Mouse (Mus musculus) ES-CJ7 (cell line): ENCODE data around the gene Hoxd9.

Experiments
- DNase-seq: peaks from one replicate; pipeline ENCODE4 v3.0.0; 2011; ENCODE audit warnings: low read depth, low spot score

Gene Hoxd9

DNA sequence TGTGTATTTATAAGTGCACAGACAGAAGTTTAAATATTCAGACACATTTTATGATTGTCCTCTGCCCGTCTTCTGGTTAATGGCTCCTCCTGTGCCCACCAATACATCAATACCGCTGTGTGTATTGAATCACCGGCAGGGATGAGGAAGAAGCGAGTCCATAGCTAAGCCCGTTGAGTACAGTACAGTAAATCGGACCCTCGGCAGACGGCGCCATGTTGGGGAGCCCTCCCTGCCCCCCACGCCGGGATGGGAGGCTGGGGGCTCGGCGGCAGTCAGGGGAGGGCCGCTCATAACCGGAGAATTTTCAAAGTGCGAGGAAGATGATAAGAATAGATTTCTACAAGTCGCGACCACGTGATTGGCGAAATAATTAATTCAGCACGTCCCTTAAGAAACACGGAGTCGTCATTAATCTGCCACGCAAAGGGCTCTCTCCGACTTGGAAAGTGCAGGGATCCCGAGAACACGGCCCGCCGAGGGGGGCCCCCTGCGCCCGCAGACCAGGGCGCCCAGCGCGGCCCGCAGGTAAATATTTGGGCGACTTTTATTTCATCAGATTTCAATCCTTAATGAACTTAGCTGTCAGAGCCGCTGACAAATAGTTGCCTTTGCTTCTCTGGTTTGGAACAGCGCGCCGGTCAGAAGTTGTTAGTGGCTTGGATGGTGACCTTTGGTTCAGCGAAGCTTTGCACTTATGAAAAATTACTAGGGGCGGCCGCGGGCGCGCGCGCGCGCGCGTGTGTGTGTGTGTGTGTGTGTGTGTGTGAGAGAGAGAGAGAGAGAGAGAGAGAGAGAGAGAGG, 35.2 kb downstream of the Hoxd9 start:
- DNase-seq, result no peak

DNA sequence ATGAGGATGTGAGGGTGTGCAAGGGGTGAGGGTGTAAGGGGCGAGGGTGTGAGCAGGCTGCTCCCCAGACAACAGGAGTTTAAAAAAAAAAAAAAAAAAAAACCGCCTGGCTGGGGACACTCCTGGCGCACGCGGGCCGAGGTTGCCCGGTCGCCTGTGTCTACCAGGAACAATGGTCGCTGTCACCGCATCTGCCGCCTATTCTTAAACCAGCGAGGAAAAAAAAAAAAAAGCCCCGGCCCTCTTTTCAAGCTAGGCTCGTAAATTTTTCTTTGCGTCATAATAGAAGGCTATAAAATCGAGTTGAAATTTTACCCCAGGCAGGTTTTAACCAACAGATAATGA, 35.8 kb downstream of the Hoxd9 start:
- no peak for DNase-seq

DNA sequence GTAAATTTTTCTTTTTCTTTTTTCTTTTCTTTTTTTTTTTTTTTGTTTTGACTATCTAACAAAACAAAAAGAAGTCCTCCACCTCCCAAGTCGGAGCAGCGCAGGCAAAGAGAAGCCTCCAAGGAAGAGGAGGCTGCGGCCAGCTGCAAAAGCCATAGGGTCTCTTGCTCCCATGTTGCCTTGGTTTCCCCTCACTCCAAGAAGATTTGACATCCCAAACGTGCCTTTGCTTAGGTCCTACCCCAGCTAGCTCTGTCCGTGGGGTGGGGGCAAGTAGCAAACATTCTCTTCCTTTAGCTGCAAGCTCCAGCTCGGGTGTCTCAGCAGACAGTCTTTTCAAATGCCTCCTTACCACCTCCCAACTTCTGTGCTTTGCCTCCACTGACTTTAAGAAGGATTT, 36.2 kb downstream of the Hoxd9 start:
- DNase-seq, result no peak

DNA sequence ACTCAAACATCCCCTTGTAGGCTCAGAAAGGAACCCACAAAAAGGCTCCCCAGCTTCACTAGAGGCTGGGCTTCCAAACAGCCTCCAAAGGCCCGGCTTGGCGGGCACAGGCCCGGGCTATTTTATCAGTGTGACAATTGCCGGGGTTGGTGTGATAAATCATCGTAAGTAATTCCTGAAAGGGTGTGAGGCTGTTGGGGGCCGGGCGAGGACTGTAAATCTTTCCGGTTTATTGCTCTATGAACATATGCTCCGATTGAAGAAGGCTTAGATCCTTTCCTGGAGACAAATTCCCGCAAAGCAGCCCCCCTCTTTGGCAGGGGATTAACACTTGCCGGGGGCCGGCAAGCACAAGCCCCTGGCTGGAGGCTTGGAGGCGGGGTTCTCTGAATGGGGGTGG, 36.9 kb downstream of the Hoxd9 start:
- DNase-seq, result no peak

DNA sequence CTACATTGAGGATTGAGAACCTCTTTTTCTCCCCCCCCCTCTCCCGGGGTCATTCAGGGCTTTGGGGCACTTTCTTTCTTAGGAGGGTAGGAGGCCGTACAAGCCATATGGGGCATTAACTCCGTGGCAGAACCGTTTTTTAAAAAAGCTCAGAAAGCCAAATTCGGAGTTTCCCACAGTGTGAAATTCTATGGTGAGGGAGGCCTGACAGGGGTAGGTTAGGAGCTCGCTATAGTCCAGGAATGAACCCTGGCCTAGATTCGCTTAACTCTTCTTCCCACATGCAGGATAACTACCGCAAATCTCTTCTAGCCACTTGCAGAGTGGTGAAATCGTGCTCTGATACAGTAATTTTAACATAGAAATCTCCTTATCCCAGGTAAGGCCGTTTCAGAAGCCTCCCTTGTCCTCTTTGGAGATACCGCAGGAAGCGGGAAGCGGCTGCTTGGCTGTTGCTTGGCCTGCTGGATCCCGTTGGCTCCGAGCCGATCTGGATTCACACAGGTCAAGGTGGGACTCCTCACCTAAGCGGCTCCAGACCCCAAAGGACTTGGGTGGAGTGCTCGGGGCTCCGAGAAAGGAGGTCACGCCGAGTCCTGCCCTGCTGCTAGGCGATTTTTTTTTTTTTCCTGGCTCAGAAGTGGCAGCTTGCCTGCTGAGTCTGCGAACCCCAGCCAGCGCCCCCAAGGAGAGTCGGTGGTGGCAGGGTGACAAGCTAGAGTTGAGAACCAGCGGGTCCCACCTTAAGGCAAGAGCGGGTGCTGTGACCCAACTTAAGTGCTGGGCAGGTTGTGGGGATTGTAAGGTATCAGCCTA, 37.7 kb downstream of the Hoxd9 start:
- no peak for DNase-seq

DNA sequence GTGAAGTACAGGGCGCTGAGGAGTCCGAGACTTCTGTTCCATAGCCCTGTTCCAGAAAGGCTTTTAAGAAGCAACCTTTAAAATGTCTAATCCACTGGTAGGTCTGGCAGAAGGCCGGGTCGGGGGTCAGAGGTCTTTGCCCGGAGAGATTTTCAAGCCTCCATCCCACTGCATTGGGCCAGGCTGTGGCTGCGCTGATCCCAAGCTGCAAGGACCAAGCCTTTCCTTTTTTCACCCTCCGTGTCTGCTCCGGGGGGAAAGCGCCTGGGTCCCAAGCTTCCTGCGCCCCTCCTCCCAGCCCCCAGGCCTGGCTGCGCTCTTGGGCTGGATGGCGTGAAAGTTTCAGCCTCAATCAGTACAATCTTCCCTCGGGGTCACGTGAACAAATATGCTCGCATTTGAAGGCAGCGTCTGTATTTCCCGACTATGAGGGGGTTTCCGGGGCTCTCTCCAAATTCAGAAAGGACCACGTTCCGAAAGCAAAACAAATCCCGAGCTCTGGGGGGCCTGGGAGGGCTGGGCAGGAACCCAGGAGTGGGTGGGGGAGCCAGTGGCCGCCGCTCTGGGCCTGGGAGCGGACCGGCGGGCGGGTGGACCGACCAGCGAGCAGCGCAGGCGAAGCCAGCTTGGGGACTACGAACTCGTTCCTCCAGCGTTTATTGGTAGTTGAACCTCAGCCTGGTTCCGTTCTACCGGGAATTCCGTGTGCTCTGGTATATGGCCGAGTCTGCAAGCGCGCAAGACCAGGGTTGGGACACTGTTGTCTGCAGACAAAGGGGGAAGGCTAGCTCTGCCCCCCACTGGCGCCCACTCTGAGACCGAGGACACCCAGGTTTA, 38.5 kb downstream of the Hoxd9 start:
- DNase-seq, result no peak

DNA sequence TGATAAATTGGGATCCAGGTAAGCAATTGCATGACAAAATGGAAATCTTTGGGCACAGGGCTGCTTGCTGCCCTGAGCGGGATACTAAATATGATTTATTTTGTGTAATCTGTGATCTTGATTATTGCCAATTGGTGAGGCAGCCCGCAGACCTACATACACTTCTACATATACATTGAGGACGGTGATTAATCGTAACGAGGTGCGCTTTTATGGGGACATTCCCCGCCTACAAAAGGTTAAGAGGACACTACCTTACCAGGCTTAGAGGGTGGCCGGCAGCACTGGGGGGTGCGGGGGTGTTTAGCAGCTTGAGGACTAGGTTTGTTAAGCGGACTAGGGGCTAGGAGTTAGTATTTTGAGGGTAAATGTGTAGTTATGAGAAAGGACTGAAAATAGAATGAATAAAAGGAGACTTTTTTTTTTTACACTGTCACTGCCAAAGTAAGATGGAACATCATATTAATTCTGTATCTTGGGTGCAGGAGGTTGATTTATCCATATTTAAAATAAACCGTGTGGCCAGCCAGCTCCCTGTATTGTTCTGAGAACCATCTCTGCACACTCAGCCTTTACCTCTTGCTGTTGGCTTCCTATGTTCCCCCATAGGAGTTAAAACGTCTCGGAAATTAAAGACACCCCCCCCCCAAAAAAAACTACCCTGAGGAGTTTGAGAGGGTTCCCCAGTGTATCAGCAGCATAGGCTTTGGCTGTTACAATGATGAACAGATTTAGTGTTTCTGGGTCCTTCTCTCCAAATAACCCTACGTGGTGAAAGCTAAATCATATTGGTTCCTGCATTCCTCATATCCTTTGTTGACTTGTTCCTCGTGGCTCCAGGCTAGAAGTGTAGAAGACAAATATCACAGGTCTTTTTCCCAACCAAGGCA, 39.4 kb downstream of the Hoxd9 start:
- no peak for DNase-seq

DNA sequence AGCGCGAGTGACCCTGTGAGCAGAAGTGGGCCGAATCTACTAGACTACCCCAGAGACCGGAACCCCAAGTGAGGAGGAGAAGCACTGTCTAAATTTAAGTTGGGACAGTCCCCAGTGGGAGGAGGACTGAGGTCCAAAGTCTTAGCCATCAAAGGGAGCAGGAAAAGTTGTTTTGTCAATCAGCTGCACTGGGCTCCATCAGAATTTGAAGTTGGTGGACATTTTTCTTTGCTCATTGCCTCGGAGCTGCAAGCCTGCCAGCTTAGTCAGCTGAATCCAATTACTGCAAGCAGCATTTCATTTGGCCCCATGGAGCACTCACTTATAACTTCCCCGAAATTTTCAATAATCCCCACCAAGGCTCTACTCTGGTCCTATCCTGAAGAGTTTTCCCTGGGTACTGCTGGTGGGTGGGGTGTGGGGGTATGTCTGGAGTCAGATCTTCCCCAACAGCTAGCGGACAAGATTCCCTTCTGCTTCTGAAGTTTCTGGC, 40.1 kb downstream of the Hoxd9 start:
- DNase-seq, result no peak

DNA sequence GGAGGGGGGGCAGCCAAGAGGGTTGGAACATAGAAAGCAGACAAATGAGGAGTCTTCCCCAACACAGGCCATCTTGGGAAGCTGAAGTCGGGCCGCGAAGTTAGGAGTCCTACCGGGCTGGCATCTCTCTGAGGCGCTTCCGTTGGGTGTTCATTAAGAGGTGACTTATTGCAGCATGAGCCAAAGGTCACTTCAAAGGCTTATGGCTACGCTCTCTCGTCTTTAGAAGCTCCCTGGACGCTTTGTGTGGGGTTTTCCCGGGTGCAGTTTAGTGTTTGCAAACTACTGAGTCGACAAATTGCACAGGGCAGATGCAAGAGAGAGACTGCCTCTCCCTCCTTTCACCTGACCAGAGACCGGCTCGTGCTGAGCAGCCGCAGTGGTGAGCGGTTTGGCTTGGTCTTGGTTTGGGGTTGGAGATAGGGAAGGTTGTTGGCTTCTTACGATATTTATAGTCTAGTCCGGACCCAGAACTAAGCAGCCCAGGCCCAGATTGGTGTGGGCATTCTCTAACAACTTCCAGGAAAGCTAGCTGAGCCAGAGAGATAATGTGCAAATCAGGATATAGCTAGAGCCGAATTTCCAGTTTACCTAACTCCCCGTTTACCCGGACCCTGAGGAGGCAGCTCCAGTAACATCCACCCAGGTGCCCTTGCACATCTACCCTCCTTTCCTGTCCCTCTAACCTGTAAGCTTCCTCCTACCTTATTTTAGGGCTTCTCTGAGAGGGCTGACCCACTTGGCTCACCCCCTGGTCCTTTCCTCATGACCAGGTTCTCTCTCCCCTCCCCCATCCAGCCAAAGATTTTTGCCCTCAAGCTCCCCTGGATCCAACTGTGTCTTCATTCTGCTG, 41.3 kb downstream of the Hoxd9 start:
- DNase-seq, result no peak

DNA sequence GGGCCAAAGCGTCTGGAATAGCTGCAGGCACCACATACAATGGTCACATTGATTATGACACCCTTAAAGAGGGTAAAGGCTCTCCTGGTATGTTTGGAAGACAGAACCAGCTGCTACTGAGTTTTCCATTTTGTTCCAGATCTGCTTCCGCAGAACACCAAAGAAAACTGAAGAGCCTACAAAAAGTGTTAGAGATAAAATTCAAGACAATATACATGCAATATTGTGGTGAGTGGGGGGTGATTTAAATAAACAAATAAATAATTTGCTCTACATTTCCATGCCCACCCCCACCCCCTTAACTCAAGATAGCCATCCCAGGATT, 41.9 kb downstream of the Hoxd9 start:
- DNase-seq, result no peak

DNA sequence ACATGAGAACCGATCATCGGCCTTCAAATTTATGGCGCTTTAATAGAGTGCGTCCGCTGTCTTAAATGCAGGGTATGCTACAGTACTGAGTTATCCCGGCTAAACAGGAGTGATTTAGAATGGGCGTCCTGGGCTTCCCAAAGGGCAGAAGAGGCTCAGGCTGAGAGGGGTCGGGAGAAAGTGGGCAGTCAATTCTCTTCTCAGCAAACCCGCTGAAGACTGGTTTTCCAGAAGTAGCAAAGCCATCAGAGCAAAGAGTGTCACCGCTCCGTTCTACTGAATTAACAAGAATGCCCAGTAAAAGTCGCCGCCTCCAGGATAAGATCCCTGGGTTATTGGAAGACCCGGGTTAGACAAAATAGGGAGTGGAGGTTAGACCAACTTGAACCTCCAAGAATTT, 42.3 kb downstream of the Hoxd9 start:
- DNase-seq, result no peak

DNA sequence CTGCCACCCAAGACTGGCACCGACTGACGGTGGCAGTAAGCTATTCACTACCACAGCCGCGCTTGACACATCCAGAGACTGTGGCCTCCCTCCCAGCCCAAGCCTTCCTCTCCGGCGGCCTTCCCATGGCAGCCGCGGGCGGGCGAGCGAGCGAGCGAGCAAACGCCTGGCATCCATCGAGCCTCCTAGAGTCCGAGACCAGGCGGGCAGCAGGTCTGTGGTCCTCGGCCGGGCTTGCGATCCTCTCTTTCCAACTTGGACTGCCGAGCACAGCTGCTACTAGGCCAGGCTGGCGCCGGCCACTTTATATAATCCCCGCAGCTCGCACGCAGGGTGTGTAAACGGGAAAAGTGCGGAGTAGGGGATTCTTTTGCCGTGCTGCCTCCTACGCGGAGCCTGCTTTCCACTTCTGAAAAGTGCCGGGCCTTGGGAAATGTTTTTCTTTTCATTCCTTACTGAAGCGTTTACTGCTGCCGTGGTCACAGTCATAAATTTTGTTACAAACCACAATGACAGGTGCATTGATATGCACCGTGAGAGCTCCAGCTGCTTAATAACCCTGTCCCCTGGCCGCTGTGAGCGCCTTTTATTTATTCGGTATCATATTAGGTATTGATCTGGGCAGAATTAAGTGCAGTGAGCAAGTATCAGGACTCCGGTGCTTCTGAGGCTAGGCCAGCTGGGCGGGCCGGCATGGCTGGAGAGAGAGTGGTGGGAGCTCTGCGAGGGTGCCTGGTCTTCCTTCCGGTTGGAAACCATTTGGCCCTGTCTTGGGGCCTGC, 43.0 kb downstream of the Hoxd9 start:
- peak; percentile 10 for DNase-seq

DNA sequence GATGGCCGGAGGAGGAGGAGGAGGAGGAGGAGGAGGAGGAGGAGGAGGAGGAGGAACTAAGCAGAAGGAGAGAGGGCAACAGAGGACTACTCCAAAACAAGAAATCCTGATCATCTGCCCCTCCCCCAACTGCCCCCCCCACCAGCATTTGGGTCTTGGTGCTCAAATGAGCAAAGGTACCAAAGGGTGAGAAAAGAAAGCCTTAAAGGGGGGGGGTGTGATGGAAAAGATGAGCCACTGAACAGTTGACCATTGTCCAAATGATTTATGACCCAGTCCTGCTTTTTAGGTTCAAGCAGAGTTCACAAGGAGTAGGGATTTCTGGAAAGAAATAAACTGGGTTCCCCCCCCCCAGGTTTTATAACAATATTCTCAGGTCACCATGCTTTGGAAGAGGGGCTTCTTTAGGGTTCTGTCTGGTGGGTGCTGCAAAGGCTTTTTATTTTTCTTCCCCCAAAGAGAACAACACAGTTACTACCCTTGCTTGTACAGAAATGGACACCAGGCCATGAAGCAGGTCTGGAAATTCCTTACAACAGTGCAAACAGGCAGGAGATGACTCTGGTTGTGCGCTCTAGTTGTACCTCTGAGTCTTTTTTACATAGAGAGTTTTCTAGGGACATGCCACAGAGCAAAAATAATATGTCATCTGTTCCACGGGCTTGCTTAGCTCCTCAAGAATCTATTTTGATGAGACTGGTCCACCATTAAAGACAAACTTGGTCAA, 43.9 kb downstream of the Hoxd9 start:
- no peak for DNase-seq

DNA sequence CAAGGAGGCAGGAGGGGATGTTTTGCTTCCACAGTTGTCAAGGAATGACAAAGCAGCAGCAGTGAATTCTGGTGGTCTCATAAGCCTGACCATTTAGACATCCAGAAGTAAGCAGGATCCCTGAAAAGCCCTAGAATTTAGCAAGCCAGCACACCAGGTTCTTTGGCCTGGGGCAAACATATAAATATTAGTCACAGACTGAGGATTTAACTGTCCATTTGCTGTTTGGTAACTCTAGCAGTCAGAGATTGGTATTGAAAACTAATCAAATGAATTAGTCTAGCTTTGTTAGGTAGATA, 44.4 kb downstream of the Hoxd9 start:
- DNase-seq, result no peak

DNA sequence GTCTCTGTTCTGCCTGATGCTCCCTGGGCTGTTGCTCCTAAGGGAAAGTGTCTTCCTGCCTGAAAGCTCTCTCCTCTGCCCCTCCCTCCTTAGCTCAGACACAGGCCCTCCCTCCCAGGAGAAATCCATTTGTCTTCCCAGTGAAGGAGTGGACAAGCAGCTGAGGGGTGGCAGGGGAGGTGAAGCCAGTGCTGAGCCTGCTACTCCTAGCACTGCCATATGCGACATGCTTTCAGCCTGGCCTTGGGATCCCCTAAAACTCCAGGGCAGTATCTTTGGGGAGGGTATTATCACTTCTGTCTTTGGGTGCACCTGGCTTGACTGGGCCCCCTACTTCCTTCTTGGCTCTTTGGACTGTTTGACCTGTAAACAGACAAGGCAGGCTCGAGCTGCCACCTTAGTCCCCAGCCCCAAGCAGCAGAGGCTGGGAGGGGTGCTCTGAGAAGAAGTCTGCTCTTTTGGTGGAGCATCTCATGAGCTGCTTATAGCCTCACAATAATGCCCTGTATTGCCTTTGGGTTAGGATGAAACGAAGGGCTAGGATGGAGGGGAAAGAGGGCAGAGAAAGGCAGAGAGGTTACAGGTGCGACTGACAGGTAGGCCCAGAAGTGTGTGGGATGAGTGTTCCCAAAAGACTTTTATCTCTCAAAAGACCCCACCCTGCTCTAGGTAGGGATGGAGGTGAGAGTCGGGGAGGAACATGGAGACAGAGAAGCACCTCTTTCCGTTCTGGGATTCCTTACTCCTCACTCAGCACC, 48.2 kb downstream of the Hoxd9 start:
- DNase-seq, result peak; percentile 24

DNA sequence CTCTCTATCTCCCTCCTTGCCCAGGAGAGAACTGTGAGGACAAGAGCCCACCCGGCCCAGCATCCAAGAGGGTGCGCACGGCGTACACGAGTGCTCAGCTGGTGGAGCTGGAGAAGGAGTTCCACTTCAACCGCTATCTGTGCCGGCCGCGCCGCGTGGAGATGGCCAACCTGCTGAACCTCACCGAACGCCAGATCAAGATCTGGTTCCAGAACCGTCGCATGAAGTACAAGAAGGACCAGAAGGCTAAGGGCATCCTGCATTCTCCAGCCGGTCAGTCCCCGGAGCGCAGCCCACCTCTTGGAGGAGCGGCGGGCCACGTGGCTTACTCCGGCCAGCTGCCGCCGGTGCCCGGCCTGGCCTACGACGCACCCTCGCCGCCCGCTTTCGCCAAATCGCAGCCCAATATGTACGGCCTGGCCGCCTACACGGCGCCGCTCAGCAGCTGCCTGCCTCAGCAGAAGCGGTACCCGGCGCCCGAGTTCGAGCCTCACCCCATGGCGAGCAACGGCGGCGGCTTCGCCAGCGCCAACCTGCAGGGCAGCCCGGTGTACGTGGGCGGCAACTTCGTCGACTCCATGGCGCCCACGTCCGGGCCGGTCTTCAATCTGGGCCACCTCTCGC, 48.9 kb downstream of the Hoxd9 start:
- DNase-seq, result peak; percentile 19

DNA sequence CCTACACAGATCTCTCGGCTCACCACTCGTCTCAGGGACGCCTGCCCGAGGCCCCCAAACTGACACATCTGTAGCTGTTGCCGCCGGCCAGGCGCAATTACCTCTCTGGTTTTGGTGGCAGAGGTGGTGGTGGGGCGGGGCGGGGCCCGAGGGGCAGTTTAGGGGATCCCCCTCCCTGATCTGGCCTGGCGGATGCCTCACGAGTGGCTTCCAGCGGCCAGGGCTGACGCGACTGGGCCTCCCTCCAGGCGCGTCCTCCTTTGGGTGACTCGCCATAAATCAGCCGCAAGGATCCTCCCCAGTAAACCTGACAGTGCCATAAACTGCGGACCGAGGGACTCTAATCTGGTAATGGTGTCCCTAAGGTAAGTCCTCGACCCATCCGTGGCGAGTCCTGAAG, 49.5 kb downstream of the Hoxd9 start:
- DNase-seq, result peak; percentile 14

DNA sequence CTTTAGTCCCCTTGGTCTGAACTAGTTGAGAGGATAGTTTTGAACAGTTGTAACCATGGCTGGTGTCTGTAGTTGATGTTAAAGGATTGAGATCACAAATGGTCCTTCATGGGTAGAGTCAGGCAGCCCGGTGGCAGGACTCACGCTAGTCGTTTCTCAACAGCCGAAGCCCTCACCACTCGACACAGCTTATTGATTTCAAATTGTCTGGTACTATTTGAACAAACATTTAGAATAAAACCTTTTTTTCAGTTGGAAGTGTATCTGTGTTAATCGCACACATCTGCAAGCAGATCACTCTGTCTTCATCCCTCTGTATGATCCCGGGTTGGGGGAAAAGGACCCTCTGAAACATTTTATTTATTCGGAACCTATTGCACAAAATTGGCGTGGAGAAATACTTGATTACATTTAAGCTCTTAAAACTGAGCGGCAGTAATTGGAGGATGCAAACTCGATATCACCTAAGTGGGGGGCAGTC, 50.2 kb downstream of the Hoxd9 start:
- no peak for DNase-seq
